Mouse (Mus musculus) WW6 (cell line): Measurements from ENCODE around the gene Tubb3.
"Not testable (repeated sequence)": the region's sequence is repeated elsewhere in the genome, so short reads cannot be mapped to it uniquely, and the experiment has no call there.

Source experiments
- DNase-seq: peaks from one replicate; pipeline ENCODE4 v3.0.0-alpha.2; 2013; ENCODE audit warnings: low read depth, low spot score

Tubb3 gene

DNA sequence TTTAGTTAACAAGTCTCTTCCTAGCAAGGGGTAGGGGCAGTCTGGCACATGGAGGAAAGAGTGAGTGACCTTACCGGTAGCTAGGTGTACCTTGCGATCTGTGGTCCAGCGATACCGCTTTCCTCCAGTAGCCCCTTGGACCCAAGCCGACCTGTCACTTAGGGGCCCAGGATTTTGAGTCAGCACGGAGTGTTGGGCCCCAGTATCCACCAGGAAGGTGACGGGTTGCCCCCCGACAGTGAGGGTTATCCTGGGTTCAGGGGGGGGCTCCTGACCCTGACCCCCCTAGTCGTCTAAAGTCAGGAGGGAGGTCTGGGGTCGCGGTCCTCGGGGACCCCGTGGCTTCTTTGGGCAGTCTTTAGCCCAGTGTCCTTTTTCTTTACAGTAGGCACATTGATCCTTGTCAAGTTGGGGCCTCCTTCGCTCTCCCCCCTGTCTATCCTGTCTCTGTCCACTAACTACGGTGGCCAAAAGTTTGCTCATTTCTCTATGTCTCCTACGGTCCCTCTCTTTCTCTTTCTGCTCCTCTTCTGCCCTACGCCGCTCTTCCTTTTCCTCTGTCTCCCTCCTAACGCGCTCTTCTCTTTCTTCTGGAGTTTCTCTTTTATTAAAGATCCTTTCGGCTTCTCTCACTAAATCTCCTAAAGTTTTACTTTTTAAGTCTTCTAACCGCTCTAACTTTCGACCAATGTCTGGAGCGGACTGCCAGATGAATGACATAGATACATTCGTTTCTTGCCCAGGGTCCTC is 20.6 kb downstream of the Tubb3 start:
- DNase-seq: no peak

DNA sequence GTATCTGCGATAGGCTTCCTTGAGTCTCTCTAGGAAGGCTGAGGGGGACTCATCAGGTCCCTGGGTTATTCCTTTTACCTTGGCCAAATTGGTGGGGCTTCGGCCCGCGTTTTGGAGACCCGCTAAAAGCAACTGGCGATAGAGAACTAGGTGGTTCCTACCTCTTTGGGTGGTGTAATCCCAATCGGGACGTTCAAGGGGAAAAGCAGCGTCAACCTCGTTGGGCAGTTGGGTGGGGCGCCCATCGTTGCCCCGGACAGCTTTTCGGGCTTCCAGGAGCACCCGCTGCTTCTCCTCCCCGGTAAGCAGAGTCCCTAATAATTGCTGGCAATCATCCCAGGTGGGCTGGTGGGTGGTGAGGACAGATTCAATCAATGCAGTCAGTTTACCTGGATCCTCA is 21.2 kb downstream of the Tubb3 start:
- no peak for DNase-seq

DNA sequence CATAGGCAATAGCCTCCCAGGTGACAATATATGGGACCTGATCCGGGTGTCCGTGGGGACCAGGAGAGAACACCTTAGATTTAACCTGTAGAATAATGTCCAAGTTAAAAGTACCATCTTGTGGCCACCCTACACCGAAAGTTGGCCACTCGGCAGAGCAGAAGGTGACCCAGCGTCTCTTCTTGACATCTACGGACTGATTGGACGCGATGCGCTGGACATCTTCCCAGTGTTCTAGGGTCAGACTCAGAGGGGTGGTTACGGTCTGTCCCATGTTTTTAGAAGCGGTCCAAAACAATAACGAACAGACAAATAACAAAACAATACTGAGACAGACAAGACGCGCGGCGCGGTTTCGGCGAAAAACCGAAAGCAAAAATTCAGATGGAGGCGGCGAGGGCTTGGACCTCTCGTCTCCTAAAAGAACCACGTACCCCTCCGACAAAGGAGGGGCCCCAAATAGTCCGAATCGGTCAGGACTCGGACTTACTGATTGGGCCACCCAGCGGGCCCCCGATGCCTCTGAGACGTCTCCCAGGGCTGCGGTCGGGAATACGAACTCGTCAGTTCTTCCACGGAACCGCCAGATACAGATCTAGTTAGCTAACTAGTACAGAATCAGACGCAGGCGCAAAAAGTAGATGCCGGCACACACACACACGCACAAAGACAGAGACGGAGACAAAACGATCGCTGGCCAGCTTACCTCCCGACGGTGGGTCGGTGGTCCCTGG is 22.2 kb downstream of the Tubb3 start:
- not testable (repeated sequence) for DNase-seq

DNA sequence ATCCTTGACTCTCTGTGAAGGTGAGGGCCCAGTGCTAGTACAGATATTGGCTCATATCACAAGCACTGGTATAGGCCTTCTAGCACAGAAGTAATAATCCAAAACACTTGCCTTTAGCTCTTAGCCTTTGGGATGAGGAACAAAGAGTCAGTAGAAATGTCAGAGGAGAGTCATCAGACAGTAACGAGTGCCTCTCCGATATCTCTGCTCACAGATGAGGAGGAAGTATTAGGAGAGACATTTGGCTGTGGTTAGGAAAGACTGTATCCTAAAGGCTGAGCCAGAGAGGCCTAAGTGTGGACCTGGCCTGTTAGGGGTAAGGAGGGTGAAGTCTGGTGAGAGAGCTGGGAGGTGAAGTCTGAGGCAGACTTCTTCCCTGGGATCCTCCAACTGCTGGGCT is 30.6 kb downstream of the Tubb3 start:
- DNase-seq: no peak

GRCm38 (mm10) chr8:123442351-123442750 is 31.1 kb downstream of the Tubb3 start:
- DNase-seq: no peak

- DNase-seq: peak; percentile 82
Observed at GRCm38 (mm10) chr8:123442871-123443575, 31.8 kb downstream of the Tubb3 start.

- DNase-seq: no peak
Observed at GRCm38 (mm10) chr8:123443576-123443921, 32.3 kb downstream of the Tubb3 start.

DNA sequence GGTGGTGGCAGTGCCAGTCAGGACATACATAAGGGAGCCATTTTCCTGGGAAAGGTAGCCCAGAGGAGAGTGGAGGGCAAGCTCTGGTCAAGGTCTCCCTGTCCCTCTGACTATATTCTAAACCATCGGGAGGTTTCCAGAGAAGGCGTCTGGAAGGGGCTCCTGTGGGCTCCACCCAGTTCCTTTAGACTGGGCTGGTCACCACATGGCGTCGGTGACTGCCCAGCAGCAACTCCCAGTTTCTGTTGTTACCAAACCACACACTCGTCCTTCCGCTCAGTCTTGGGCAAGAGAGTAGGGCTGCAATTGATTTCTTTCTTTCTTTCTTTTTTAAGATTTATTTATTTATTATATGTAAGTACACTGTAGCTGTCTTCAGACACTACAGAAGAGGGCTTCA is 32.9 kb downstream of the Tubb3 start:
- no peak for DNase-seq

GRCm38 (mm10) chr8:123445981-123446380 is 34.8 kb downstream of the Tubb3 start:
- DNase-seq: no peak

DNA sequence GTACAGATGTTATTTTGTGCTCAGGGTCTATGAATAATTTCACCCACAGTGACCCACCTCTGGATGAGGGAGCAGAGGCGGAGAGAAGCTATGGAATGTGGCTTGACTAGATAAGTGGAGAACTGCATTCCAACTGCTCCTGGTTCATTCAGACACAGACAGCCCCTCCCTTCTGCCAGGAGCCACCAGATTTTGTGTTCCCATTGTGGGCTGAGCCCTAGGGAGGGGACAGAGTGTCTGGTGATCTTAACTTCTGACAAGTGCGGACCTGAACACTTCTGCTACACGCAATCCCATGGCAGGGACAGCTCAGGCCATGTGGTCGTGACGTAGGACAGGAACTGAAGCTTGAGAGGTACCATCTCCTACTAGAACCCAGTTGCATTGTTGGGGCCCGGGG is 35.6 kb downstream of the Tubb3 start:
- DNase-seq: no peak

DNA sequence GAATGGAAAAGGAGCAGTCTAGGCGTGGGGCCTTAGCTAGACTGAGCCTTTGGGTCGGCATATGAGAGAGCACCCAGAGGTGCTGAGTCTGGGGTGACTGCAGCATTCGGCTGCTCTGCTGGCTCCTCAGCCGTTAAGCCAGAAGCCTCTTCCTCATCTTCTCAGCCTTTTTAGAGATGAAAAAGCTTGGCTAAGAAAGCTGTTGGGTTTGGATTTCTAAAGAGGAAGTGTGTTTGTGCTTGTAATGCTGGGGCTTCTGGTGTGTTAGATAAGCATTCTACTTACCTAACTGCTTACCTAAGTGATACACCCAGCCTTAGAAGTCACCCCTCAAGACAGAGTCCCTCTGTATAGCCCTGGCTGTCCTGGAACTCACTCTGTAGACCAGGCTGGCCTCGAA is 39.6 kb downstream of the Tubb3 start:
- no peak for DNase-seq

GRCm38 (mm10) chr8:123451747-123452146 is 40.5 kb downstream of the Tubb3 start:
- DNase-seq: not testable (repeated sequence)

- no peak for DNase-seq
Observed at GRCm38 (mm10) chr8:123452149-123452548, 40.9 kb downstream of the Tubb3 start.

- no peak for DNase-seq
Observed at GRCm38 (mm10) chr8:123453291-123453690, 42.1 kb downstream of the Tubb3 start.

GRCm38 (mm10) chr8:123453951-123454350 is 42.7 kb downstream of the Tubb3 start:
- peak; percentile 91 for DNase-seq

DNA sequence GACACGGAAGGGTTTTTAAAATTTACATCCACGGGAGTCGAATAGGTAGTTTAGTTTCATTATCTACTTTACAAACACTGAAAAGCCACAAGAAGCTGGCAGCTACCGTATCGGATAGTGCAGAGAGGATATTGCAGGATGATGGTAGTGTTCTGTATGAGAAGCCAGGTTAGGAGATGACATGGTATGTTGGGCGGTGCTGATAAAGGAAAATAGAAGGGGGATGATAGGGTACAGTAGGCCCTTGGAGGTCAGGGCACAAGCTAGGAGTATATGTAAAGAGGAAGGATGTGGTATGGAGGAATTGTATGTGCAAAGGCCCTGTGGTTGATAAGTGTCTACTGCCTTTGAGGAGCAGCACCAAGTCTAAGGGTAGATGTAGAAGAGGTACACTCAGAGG is 43.3 kb downstream of the Tubb3 start:
- no peak for DNase-seq

DNA sequence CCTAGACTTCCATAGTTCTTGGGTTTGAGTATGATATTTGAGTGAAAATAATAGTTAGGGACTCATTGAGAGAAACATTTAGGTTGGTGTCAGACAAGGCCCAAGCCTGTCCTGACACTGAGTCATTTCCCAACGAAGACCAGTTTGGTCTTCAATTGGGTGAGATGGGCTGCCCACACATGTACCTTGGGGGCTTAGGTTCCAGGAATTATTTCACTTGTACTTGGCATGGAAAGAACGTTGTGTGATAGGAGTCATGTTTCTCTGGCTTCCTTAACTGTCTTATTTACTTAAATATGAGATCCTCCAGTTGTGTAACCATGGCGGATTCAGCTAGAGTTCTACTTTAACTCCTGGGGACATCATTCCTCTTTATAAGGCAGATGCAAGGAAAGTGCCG is 52.4 kb downstream of the Tubb3 start:
- no peak for DNase-seq

GRCm38 (mm10) chr8:123467476-123467875 is 56.3 kb downstream of the Tubb3 start:
- DNase-seq: no peak
